Mouse (Mus musculus) cerebellum, adult 2 months (tissue): ENCODE data around the gene Gucd1. TPM values are rescaled to one million over a fixed set of nuclear protein-coding genes. Genes with fewer than 3 reads are reported as not detected.
"Not testable (repeated sequence)": the region's sequence is repeated elsewhere in the genome, so short reads cannot be mapped to it uniquely, and the experiment has no call there.

Experiments used
- DNase-seq, 2 experiments: peaks; one replicate each; pipeline ENCODE4 v3.0.0; 2021
- H3K27ac ChIP-seq: fragments of 200-500 bp; 2 replicates; pipeline ENCODE4 v1.5.1; 2012; ENCODE audit warnings: low read length, control low read depth, inconsistent platforms; ENCODE audit not compliant: insufficient read depth
- H3K27me3 ChIP-seq: fragments of 200-500 bp; 2 replicates; pipeline ENCODE4 v1.6.1; 2012; ENCODE audit warnings: inconsistent platforms, mild to moderate bottlenecking, low read length, moderate library complexity; ENCODE audit not compliant: control insufficient read depth, insufficient read depth
- H3K4me1 ChIP-seq: fragments of 200-500 bp; 2 replicates; pipeline ENCODE4 v1.6.1; 2011; ENCODE audit warnings: low read length; ENCODE audit not compliant: control insufficient read depth, insufficient read depth
- H3K4me3 ChIP-seq: fragments of 200-500 bp; replicated peaks from 2 replicates; pipeline ENCODE3; 2011; ENCODE audit warnings: mild to moderate bottlenecking, low read depth, low read length, control low read depth; ENCODE audit not compliant: insufficient read depth
- CTCF ChIP-seq: fragments of 200-500 bp; IDR thresholded peaks from 2 replicates; pipeline ENCODE4 v1.5.1; 2011; ENCODE audit warnings: low read depth, mild to moderate bottlenecking, control low read depth, low read length, moderate library complexity, borderline replicate concordance; ENCODE audit not compliant: insufficient read depth
- POLR2A ChIP-seq: fragments of 200-500 bp; IDR thresholded peaks from 2 replicates; pipeline ENCODE4 v1.6.1; 2011; ENCODE audit warnings: low read length, control low read depth, borderline replicate concordance; ENCODE audit not compliant: insufficient read depth
- WGBS: fragments of 180-500 bp; shearing (Covaris S2); methylation state at CpG from one replicate; pipeline ENCODE4 v1.1.7; 2018; 5-methylcytosine and 5-hydroxymethylcytosine counted together
- polyA plus RNA-seq: library from polyadenylated mRNA; depleted of rRNA; stranded (reverse); fragments of >200 nt; gene quantifications from 2 replicates; pipeline ENCODE4 v1.2.3, GENCODE M21; 2012

The Gucd1 gene
- polyA plus RNA-seq, 1 experiment: 20.7 TPM

GRCm38 (mm10) chr10:75429004-75429380 is 88.8 kb downstream of the Gucd1 start:
- WGBS: 86% methylated on average over 6 of the region's 6 CpGs
- Histone ChIP-seq H3K27ac (no peak overlapping the region), H3K4me1 (no peaks in the 10 kb centered on the region), H3K27me3 (no peaks in the 10 kb centered on the region), H3K4me3 (no peak overlapping the region)
- TF ChIP-seq CTCF: no peak
- no peak for TF ChIP-seq POLR2A
- no peak for DNase-seq

GRCm38 (mm10) chr10:75428049-75429003 is 89.4 kb downstream of the Gucd1 start:
- Histone ChIP-seq H3K4me1 (no peaks in the 10 kb centered on the region), H3K4me3 (no peak overlapping the region), H3K27me3 (no peaks in the 10 kb centered on the region), H3K27ac (no peak overlapping the region)
- DNase-seq: no peak
- WGBS: 77% methylated on average over 13 of the region's 13 CpGs
- TF ChIP-seq CTCF: no peak
- TF ChIP-seq POLR2A: no peak

GRCm38 (mm10) chr10:75424498-75424901 is 93.3 kb downstream of the Gucd1 start:
- TF ChIP-seq POLR2A (no peak), CTCF (no peak)
- DNase-seq: no peak
- Histone ChIP-seq H3K27ac (no peak overlapping the region), H3K27me3 (no peaks in the 10 kb centered on the region), H3K4me3 (no peak overlapping the region), H3K4me1 (no peaks in the 10 kb centered on the region)
- WGBS: 91% methylated on average over 10 of the region's 10 CpGs

GRCm38 (mm10) chr10:75418747-75419146 is 99.0 kb downstream of the Gucd1 start:
- Histone ChIP-seq H3K4me1 (no peaks in the 10 kb centered on the region), H3K27ac (no peak overlapping the region), H3K4me3 (no peak overlapping the region), H3K27me3 (no peaks in the 10 kb centered on the region)
- TF ChIP-seq CTCF: no peak
- no peak for DNase-seq
- 74% methylated on average over 4 of the region's 4 CpGs for WGBS

- Histone ChIP-seq H3K27me3 (no peaks in the 10 kb centered on the region), H3K4me3 (no peak overlapping the region), H3K27ac (no peak overlapping the region), H3K4me1 (no peaks in the 10 kb centered on the region)
- TF ChIP-seq POLR2A (no peak), CTCF (no peak)
- WGBS: 97% methylated on average over 8 of the region's 8 CpGs
- DNase-seq: no peak
Measured at GRCm38 (mm10) chr10:75417363-75418042, 100.3 kb downstream of the Gucd1 start.

- no peak overlapping the region for H3K27ac ChIP-seq
- 84% methylated on average over 7 of the region's 7 CpGs for WGBS
- DNase-seq: no peak
- no peaks in the 10 kb centered on the region for H3K4me1 ChIP-seq
- H3K4me3 ChIP-seq: no peak overlapping the region
- TF ChIP-seq CTCF: no peak
- no peak for TF ChIP-seq POLR2A
- no peaks in the 10 kb centered on the region for H3K27me3 ChIP-seq
Measured at GRCm38 (mm10) chr10:75414925-75415324, 102.8 kb downstream of the Gucd1 start.

- TF ChIP-seq CTCF (no peak), POLR2A (no peak)
- Histone ChIP-seq H3K27ac (no peak overlapping the region), H3K27me3 (no peaks in the 10 kb centered on the region), H3K4me3 (no peak overlapping the region), H3K4me1 (no peaks in the 10 kb centered on the region)
- 45% methylated on average over 27 of the region's 27 CpGs for WGBS
- DNase-seq: no peak
Measured at GRCm38 (mm10) chr10:75412114-75413103, 105.4 kb downstream of the Gucd1 start.

- not testable (repeated sequence) for H3K27ac ChIP-seq, H3K4me1 ChIP-seq, DNase-seq, H3K27me3 ChIP-seq, H3K4me3 ChIP-seq
- WGBS: 55% methylated on average over 10 of the region's 10 CpGs
Measured at GRCm38 (mm10) chr10:75411343-75412113, 106.2 kb downstream of the Gucd1 start.
